Mouse (Mus musculus) lung, embryonic 14.5 days (tissue): ENCODE data around the gene Prss29. TPM values are rescaled to one million over a fixed set of nuclear protein-coding genes. Genes with fewer than 3 reads are reported as not detected.
A peak's percentile ranks its signal among the peaks of the same experiment; 100 is the strongest.

Experiments used
- ATAC-seq: fragments of 200-750 bp; cut with Nextera tagmentation; 2 replicates; pipeline ENCODE4 v1.8.0; 2017; ENCODE audit warnings: mild to moderate bottlenecking, moderate TSS enrichment, moderate library complexity; ENCODE audit not compliant: insufficient read depth
- DNase-seq: peaks from one replicate; pipeline ENCODE4 v3.0.0-alpha.2; 2015
- H3K27ac ChIP-seq: fragments of 300-500 bp; sonication (generic); 2 replicates; pipeline ENCODE4 v1.5.1; 2014; ENCODE audit warnings: low read depth, mild to moderate bottlenecking, moderate library complexity
- H3K27me3 ChIP-seq: fragments of 300-500 bp; sonication (generic); 2 replicates; pipeline ENCODE4 v1.6.1; 2014; ENCODE audit warnings: low read length, control low read depth; ENCODE audit not compliant: insufficient read depth
- H3K36me3 ChIP-seq: fragments of 300-500 bp; sonication (generic); 2 replicates; pipeline ENCODE4 v1.6.1; 2014; ENCODE audit warnings: control low read depth; ENCODE audit not compliant: insufficient read depth
- H3K4me1 ChIP-seq: fragments of 300-500 bp; sonication (generic); 2 replicates; pipeline ENCODE4 v1.6.1; 2014; ENCODE audit warnings: antibody characterized with exemption, control low read depth; ENCODE audit not compliant: insufficient read depth
- H3K4me2 ChIP-seq: fragments of 300-500 bp; sonication (generic); 2 replicates; pipeline ENCODE4 v1.6.1; 2014; ENCODE audit warnings: mild to moderate bottlenecking
- H3K4me3 ChIP-seq: fragments of 300-500 bp; sonication (generic); 2 replicates; pipeline ENCODE4 v1.5.1; 2014; ENCODE audit warnings: low read depth, low read length
- H3K9ac ChIP-seq: fragments of 300-500 bp; sonication (generic); 2 replicates; pipeline ENCODE4 v1.6.1; 2014
- H3K9me3 ChIP-seq: fragments of 300-500 bp; sonication (generic); 2 replicates; pipeline ENCODE4 v1.6.1; 2016; ENCODE audit warnings: low read depth, low read length, control low read depth
- CTCF ChIP-seq: IDR thresholded peaks from 2 replicates; pipeline ENCODE4 v1.5.1; 2016; ENCODE audit warnings: antibody characterized with exemption, low read depth
- whole genome bisulfite sequencing: fragments of 180-500 bp; shearing (Covaris S2); extraction: QIAGEN DNeasy Blood & Tissue Kit; methylation state at CpG from one replicate; pipeline ENCODE4 v1.1.7; 2014; 5-methylcytosine and 5-hydroxymethylcytosine counted together
- polyA plus RNA-seq: library from polyadenylated mRNA; unstranded; fragments of >200 nt; fragmentation: Nextera tagmentation; extraction: Ambion mirVana; gene quantifications from 2 replicates; pipeline ENCODE4 v1.2.1, GENCODE M21; 2014

Prss29 gene
- polyA plus RNA-seq, 1 experiment from 2014 or later = not detected

DNA sequence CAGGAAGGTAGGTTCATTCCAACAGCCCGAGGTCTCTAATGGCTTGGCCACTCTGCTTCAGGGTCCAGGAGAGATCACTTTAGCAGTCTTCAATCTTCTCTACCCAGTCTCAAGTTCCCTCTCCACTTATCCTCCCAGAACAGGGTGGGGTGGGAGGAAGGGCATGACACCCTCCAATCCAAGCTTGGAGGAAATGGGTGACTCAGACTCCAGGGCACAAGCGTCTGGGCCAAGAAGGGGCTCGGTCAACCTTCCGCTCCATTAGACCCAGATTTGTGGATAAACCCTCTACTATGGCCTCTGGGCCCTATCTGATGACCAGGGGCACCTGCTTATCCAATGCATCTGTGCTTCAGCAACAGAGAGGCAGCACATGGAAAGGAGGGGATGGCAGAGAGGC, 27.0 kb downstream of the Prss29 start, which contains the start of gene Tpsab1:
Gene Tpsab1, minus strand, starts transcription at position 101 of the 400 bp plus-strand sequence.
- H3K9ac ChIP-seq = no peak within 1 kb of the TSS
- 93% methylated on average over 4 of the region's 4 CpGs for WGBS
- H3K4me1 ChIP-seq = no peaks in the 10 kb centered on the region

GRCm38 (mm10) chr17:25361291-25361690, 42.8 kb downstream of the Prss29 start:
- 63% methylated on average over 2 of the region's 2 CpGs for WGBS
- H3K4me3 ChIP-seq = no peak overlapping the region
- no peak for DNase-seq

More for the DNA sequence above, 27.0 kb downstream of the Prss29 start, which contains the start of gene Tpsab1:
- no peak for TF ChIP-seq CTCF
- H3K27me3 ChIP-seq = no peaks in the 10 kb centered on the region
- no peak for DNase-seq
- H3K36me3 ChIP-seq = no peaks in the 10 kb centered on the region
- no peak within 1 kb of the TSS for H3K4me2 ChIP-seq
- no peak within 1 kb of the TSS for H3K4me3 ChIP-seq
- ATAC-seq = no peak
- no peak within 1 kb of the TSS for H3K27ac ChIP-seq
- no peaks in the 10 kb centered on the region for H3K9me3 ChIP-seq

GRCm38 (mm10) chr17:25363726-25364125, 45.3 kb downstream of the Prss29 start:
- 9% methylated on average over 1 of the region's 1 CpGs for WGBS
- Histone ChIP-seq H3K27ac (no peak overlapping the region), H3K4me3 (no peak overlapping the region), H3K4me2 (no peak overlapping the region), H3K9ac (no peak overlapping the region), H3K4me1 (no peaks in the 10 kb centered on the region), H3K27me3 (no peaks in the 10 kb centered on the region), H3K36me3 (no peaks in the 10 kb centered on the region), H3K9me3 (no peaks in the 10 kb centered on the region)
- ATAC-seq (no peak), DNase-seq (peak; percentile 61)
- TF ChIP-seq CTCF = peak; percentile 81

More at GRCm38 (mm10) chr17:25361291-25361690, 42.8 kb downstream of the Prss29 start:
- Histone ChIP-seq H3K27me3 (no peaks in the 10 kb centered on the region), H3K27ac (no peak overlapping the region), H3K36me3 (no peaks in the 10 kb centered on the region), H3K4me1 (no peaks in the 10 kb centered on the region), H3K9ac (no peak overlapping the region), H3K9me3 (no peaks in the 10 kb centered on the region), H3K4me2 (no peak overlapping the region)
- no peak for TF ChIP-seq CTCF
- ATAC-seq = no peak

DNA sequence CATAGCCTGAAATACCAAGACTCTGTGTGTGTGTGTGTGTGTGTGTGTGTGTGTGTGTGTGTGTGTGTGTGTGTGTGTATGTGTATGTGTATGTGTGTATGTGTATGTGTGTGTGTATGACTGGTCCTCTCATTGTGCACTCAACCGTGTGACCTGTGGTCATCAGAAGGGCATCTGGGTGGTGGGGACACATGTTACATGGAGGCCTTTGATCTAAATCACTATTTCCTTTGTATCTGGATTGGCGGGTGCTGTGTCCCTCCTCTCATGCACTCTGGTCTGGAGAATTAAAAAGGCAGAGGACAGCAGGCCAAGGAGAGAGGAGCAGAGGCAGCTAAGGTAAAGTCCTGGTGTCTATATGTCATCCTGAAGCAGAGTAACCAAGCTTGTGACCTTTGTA, 47.6 kb downstream of the Prss29 start, which contains the start of gene Tpsb2:
Gene Tpsb2, plus strand, starts transcription at position 301 of the 400 bp plus-strand sequence.
- no peaks in the 10 kb centered on the region for H3K4me1 ChIP-seq
- ATAC-seq = no peak
- WGBS = 67% methylated on average over 2 of the region's 2 CpGs

GRCm38 (mm10) chr17:25368973-25369372, 50.5 kb downstream of the Prss29 start, which contains the start of gene Tpsg1:
Gene Tpsg1 (plus strand): TSS chr17:25369273.
- Histone ChIP-seq H3K27me3 (no peaks in the 10 kb centered on the region), H3K4me3 (no peak within 1 kb of the TSS), H3K36me3 (no peaks in the 10 kb centered on the region), H3K9me3 (no peaks in the 10 kb centered on the region), H3K27ac (no peak within 1 kb of the TSS), H3K4me2 (no peak within 1 kb of the TSS), H3K4me1 (no peaks in the 10 kb centered on the region), H3K9ac (no peak within 1 kb of the TSS)
- no peak for TF ChIP-seq CTCF
- WGBS = 62% methylated on average over 3 of the region's 3 CpGs
- ATAC-seq (no peak), DNase-seq (no peak)

More for the DNA sequence above, 47.6 kb downstream of the Prss29 start, which contains the start of gene Tpsb2:
- Histone ChIP-seq H3K4me3 (no peak within 1 kb of the TSS), H3K9me3 (no peaks in the 10 kb centered on the region), H3K9ac (no peak within 1 kb of the TSS), H3K27me3 (no peaks in the 10 kb centered on the region), H3K36me3 (no peaks in the 10 kb centered on the region), H3K4me2 (no peak within 1 kb of the TSS), H3K27ac (no peak within 1 kb of the TSS)
- no peak for DNase-seq
- TF ChIP-seq CTCF = no peak

Other genes with a start within 250 kb of the Prss29 start
- gene Tmem204, start 235.1 kb upstream of the Prss29 start, polyA plus RNA-seq = 65.2 and 67.1 TPM in 2 replicates
- 41.8 and 46.5 TPM in 2 replicates for gene Telo2, start 202.7 kb upstream of the Prss29 start, polyA plus RNA-seq
- not detected in 2 replicates for gene Ptx4, start 197.9 kb upstream of the Prss29 start, polyA plus RNA-seq
- gene Clcn7, start 185.3 kb upstream of the Prss29 start, polyA plus RNA-seq = 22.3 and 23.1 TPM in 2 replicates
- gene Ccdc154, start 156.2 kb upstream of the Prss29 start, polyA plus RNA-seq = 0.24 and 0.28 TPM in 2 replicates
- gene Gm38655, start 143.2 kb upstream of the Prss29 start, polyA plus RNA-seq = 3.6 and 3.7 TPM in 2 replicates
- gene BC003965, start 134.1 kb upstream of the Prss29 start, polyA plus RNA-seq = 28.5 and 29.2 TPM in 2 replicates
- gene Unkl, start 130.3 kb upstream of the Prss29 start, polyA plus RNA-seq = 5.8 TPM in 2 replicates
- gene Gnptg, start 78.5 kb upstream of the Prss29 start, polyA plus RNA-seq = 36.2 and 38.3 TPM in 2 replicates
- 46.4 and 46.8 TPM in 2 replicates for gene Tsr3, start 78.5 kb upstream of the Prss29 start, polyA plus RNA-seq
- 0.46 and 0.93 TPM in 2 replicates for gene Baiap3, start 62.3 kb upstream of the Prss29 start, polyA plus RNA-seq
- 756 and 759 TPM in 2 replicates for gene Ube2i, start 44.0 kb upstream of the Prss29 start, polyA plus RNA-seq
- gene Prss34, start 20.3 kb upstream of the Prss29 start, polyA plus RNA-seq = 0.45 and 0.72 TPM in 2 replicates
- not detected in 2 replicates for gene Prss28, start 10.0 kb upstream of the Prss29 start, polyA plus RNA-seq
- not detected in 2 replicates for gene Tpsab1, start 26.9 kb downstream of the Prss29 start, polyA plus RNA-seq
- gene Tpsb2, start 47.7 kb downstream of the Prss29 start, polyA plus RNA-seq = 1.3 and 2.4 TPM in 2 replicates
- gene Tpsg1, start 50.6 kb downstream of the Prss29 start, polyA plus RNA-seq = 0.25 and 0.31 TPM in 2 replicates
- gene Cacna1h, start 115.1 kb downstream of the Prss29 start, polyA plus RNA-seq = 3.6 and 4.4 TPM in 2 replicates
- gene Tekt4, start 136.0 kb downstream of the Prss29 start, polyA plus RNA-seq = 0.18 and 0.20 TPM in 2 replicates
- gene Sstr5, start 178.6 kb downstream of the Prss29 start, polyA plus RNA-seq = 0.15 TPM in 1 of 2 replicates, not detected in the other